Mouse (Mus musculus) gastrocnemius, postnatal 4 days (tissue): ENCODE measurements around the gene Elane. TPM values are rescaled to one million over a fixed set of nuclear protein-coding genes. Genes with fewer than 3 reads are reported as not detected.

Experiments
- DNase-seq, 2 experiments: peaks; one replicate each; pipeline ENCODE4 v3.0.0; 2021 to 2022; ENCODE audit warnings: low spot score in 2 of 2, mixed read lengths in 2 of 2
- long read RNA-seq, 2 experiments: library from polyadenylated mRNA; stranded (forward); transcript quantifications; one replicate each; pipeline ENCODE4 v2.0.0; 2021
- total RNA-seq, 2 experiments: library from RNA; stranded (reverse); gene quantifications; 2 replicates each; pipeline ENCODE4 v1.2.3; 2021

The Elane gene
- total RNA-seq = under 1 TPM in 1 of 2 experiments, not detected in 1; 0.29 TPM
- long read RNA-seq, experiment 1 = 0 reads
- long read RNA-seq, experiment 2, transcript Elane-201 (5 exons, 984 nt) = major isoform, 5 of 6 reads
- long read RNA-seq, experiment 2, partial matches to known transcripts = 1 of 6 reads
- long read RNA-seq, experiment 2, other reads (novel, unspliced or antisense) = 0 of 6 reads

DNA sequence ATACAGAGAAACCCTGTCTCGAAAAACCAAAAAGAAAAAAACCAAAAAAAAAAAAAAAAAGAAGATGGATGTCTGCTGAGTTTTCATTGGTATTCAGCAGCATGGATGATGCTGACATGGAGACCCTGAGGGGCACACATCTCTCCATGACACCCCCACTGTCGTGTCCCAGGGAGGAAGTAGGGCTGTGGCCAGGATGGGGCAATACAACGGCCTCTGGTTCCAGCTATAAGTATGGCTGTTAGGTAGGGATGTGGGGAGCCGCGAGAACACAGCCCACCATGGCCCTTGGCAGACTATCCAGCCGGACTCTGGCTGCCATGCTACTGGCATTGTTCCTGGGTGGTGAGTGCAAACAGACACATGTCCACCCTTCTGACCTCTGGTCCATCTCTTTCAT lies at the start of gene Elane:
Elane (plus strand) TSS at position 194 of the 400 bp plus-strand sequence.
- no peak for DNase-seq

DNA sequence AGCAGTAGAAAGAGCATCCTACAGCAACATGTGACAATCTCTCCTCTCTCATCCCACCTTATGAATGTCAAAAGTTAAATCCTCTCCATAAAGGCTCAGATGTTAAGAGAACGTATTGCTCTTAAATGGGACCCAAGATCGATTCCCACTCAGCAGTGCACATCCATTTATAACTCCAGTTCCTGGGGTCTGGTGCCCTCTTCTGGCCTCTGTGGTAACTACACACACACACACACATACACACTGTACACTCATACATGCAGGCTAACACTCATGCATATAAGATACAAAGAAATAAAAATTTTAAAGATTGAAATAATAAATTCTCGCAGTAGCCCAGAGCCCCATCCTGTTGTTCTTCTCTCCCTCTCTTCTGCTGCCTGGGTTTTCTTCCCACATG lies 49.1 kb upstream of the Elane start:
- DNase-seq = no peak

DNA sequence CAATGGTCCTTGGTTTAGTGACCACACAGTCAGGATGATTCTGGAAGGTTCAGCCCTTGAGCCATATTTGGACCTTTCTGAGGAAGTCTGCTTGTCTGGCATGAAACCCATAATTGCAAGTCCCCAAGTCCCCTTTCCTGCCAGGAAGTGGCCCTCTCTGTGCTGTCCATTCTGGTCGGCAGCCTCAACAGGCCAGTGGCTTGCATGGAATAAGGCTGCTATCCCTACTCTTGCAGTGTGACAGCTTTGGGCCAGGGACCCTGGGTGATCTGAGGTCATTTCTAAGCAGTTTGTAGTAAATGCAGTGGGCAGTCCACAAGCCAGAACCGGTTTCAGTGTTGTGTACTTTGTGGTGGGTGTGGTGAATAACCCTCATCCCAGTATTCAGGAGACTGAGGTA lies 47.9 kb upstream of the Elane start:
- DNase-seq = no peak

DNA sequence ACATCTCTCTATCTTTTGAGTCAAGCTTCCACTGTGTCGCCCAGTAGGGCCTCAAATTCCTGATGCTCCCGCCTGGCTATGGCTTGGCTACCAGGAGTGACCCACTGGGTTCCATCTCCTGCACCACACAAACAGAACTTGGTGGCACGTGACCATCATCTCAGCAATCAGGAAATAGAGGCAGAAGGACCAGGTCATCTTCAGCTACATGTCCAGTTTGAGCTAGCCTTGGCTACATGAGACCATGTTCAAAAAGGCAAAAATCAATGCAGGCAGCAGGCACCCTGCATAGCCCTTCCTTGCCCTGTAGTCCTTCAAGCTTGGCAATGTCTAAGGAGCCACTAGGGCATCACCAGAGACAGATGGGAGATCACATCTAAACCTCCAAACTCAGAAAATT lies 46.0 kb upstream of the Elane start:
- no peak for DNase-seq

DNA sequence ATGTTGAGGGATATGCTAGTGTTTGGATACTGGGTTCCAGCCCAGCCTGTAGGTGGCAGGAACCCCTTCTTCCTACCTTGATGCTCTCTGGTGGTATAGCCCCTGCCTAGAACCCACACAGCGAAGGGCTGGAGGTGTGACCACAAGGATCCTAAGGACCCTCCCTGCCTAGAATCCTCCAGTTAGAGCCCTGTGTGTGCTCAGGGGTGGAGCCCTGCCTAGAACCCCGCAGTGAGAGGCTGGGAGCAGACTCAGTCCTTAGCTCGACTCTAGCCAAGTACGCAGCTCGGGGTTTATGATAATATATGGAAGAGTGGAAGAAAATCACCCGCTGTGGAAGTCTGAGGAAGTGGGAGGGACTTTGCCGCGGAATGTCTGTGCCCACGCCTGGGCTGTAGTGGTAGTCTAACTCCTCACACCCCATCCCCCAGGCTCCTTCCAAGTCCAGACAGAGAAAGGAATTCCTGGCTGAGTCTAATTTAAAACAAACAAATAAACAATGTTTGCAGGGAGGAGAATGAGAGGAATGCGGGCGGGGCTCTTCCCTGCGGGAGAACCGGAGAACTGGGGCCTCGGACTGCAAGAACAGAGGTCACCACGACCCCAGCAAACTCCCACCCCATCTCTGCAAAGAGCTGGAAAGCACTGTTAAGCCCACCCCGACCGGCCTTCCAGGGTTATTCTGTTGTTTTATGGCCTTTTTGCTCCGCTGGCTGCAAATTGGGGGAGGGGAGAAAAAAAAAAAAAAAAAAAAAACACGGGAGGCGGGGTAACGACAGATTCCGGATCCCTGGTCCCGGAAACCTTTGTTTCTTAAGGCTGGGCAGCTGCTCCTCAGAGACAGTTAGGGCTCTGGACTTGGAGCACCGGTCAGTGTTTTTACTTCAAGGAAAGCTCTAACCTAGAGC lies 45.1 kb upstream of the Elane start:
- peak in 1 of 2 experiments; percentile 59 for DNase-seq

DNA sequence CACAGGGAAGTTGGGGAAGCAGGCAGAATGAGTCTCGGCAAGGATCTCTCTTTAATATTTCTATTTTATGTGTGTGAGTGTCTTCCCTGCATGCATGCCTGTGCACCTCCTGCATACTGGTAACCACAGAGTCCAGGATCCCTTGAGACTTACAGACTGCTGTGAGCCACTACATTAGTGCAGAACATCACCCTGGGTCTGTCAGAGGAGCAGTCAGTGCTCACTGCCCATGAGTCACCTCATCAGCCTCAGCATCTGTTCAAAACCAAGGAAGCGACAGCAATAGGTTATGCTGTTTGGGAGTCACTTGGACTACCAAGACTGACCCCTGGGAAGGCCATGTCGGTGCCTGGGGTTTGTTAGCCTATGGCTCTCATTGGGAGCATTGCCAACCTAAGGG lies 43.7 kb upstream of the Elane start:
- DNase-seq = no peak

DNA sequence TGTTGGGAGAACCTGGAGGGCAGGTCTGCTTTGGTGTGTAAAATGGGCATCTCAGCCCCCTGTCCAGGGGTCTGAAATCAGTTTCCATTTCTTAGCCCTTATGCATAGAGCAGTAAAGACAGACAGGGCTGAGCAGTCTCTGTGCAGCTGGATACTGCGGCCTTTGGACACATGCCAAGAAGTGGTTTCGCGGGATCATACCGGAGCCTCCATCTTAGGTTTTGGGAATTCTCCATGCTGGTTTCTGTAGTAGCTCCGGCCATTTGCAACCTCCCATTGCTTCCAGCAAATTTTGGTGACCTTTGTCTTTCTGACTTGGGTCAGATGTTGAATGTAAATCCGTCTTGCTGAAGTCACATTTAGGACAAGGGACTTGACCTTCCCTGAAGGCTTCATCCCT lies 42.6 kb upstream of the Elane start:
- DNase-seq = no peak

DNA sequence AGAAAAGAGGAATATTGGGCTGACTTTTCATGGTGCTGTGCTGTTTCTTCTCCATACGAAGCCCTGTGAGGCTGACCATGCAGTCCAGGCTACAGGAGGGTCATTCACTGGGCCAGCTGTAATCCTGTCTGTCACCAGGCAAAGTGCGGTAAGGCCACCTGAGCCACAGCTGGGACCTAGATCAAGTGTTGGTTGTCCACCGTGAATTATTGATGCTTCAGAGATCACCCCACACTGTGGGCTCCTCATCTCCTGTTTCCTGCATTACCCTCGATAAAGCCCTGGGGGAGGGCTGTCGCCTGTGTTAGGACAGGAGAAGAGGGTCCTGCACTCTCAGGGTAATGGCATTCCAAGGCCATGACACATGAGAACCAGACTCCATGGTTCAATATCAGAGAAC lies 39.5 kb upstream of the Elane start:
- DNase-seq = no peak

DNA sequence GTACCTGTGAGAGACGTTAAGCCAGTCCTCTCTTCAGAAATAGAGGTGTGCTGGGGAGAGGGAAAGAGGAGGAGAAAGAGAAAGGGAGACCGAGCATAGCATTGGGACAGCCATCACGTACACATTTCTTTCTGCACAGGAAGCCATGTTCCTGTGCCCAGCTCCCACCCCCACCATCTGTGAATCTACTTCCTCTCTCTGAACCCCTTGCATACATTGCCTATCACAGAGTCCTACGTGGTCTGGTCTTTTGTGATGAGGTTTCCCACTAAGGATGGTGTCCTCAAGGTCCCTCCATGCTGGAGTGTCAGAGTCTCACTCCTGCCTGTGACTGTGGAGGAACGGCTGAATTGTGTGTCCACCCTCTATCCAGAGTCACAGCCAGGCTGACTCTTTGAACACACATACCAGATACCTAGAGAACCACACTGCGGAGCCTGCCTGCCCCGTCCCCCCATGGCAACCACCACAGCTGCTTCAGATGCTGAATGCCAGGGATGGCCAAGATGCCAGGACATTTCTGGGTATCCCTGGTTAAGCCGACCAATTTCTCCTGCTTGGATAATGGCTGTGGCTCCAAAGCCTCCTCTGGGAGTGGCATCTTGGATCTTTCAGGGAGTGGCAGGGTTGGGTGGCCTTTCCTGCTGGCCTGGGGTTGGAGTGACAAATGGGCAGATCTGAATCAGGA lies 36.0 kb upstream of the Elane start:
- DNase-seq = no peak

DNA sequence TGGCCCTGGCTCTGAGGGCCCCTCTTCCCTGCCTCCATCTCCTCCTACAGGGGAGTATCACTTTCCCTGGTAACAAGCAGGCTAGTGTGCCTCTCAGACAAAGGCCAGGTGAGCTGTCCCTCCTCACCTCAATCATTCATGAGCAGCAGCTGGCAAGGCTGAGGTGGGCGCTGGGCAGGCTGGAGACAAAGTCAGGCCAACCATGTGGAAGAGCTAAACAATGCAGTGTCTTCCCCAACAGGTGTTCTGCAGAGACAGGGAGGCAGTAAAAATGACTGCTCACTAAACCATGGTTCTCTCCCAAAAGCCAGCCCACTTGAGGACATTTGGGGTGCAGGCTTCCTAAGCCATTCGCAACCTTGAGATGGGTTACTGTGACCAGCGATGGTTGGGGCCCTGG lies 34.4 kb upstream of the Elane start:
- DNase-seq = no peak

DNA sequence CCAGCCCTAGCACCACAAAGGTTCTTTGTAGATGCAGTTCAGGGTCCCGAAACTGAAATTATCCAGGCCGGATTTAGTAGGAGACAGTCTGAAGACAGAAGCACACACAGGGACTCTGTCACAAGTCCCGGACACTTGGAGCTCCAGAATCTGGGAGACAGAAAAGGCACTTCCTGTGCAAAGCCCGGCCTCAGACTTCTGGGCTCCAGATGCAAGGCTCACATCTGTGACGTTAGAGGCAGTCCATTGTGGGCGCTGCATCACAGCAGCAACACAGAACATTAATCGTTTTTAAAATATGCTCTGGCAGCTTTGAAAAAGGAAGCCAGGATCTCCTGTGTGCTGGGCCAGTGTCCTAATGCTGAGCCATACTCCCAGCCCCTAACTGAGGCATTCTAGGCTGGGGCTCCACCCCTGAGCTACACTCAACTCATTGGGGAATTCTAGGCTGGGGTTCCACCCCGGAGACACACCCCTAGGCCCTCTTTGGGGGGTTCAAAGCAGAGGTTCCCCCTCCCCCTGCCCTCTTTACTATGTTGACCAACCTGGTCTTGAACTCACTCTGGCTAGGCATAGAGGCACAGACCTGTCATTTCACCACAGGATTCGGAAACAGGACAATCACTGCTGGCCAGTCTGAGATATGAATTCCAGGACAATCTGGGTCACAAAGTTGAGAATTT lies 33.8 kb upstream of the Elane start:
- no peak for DNase-seq

DNA sequence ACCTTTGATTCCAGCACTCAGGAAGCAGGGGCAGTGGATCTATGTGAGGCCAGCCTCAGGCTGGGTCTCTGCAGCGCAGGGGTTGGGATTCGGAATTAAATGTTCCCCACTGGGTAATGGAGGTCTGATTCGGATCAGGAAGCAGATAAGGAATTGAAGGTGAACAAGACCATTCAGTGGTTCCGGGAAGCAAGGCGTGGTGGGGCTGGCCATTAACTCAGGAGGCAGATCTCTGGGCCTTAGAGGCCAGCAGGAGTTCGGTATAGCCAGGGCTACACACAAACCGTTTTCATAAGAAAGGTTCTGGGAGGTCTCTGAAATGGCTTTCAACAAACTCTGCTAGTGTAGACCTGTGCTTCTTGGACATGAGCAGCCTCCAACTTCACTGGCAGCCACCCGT lies 33.2 kb upstream of the Elane start:
- DNase-seq = no peak

DNA sequence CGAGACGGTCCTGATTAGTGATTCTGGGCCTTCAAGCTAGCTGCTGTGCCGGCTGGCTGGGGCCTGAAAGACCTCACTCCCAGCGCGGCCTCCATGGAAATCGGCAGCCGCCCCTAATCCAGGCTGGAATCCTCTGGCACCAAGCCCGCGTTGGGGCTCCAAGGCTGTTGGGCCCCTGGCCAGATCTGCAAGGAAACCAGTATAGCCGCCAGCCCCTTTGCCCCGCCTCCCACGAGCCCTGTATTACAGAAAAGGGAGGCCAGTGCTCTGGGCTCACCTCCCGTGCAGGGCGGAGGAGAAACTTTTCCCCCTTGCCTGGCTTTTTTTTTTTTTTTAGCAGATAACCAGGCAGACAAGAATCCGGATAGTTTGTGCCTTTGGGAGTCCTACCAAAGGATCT lies 32.7 kb upstream of the Elane start:
- peak; percentile 99 to 100 for DNase-seq

DNA sequence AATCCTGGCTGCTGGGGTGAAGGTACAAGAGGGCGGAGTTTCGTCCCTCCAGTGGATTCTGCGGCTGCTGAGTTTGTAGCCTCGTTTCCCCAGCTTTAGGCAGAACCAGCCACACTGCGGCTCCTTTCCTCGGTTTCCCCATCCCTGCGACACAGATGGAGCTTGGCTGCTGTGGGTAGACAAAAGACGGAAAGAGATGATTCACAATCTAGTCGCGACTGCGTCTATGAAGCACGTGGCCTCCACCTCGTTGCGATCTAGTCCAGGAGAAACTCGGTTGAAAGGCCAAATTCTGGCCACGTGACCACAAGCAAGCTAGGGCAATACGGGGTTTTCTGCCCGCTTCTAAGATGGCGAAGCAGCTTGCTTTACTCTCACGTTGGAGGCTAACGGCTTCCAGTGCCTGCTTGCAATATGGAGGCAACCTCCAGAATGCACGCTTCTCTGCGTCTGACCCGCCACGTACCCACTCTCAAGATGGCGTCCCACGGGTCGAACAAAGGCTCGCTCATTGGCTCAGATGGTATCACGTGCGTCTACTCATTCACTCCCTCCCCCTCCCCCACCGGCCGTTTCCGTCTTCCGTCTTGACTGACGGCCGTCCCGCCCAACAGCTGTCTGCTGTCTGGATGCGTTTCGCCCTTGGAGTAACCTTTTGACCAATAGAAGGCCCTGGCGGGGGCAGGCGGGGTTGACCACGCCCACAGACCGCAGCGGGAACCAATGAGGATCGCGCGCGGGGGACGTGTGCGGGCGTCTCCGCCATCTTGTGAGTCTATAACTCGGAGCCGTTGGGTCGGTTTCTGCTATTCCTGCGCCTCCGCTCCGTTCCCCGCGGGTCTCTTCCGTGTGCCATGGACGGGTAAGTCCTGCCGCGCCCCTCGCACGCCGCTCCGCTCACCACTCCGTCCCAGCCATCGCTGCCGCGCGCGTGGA lies 31.9 kb upstream of the Elane start, which contains the start of gene Ptbp1:
Ptbp1 (plus strand) TSS at position 568 of the 936 bp plus-strand sequence.
- DNase-seq = peak; percentile 98 to 100

DNA sequence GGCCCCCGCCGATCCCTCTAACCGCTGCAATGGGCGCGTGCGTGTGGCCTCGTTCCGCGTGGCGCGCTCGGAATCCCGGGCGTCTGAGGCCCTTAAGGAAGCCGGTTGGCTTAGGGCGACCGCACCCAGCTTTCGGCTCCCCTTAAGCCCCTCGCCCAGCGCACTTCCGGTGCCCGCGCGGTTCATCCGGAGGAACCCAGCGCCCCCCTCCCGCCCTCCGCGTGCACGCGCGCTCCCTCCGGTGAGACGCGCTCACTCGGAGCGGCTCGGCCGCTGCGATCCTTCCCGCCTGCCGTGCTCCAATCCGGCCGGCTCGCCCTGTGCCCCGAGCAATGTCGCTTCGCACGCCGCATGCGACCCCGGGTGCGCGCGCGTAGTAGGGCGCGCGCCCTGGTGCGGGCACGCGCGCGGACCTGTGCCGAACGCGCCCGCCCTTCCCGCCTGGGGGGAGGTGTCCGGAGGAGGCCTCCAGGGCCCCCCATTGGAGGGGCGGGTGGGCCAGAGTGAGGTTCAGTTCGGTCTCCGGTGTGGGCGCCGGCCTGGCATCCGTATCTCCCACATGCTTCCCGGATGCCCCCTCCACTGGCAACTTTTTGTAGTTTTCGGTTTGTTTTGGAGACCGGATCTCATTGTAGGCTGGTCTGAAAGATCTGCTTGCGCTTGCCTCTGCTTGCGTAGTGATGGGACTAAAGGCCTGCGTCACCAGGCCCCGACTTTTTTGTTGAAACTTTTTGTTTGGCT lies 31.1 kb upstream of the Elane start:
- DNase-seq = peak in 1 of 2 experiments; percentile 76

DNA sequence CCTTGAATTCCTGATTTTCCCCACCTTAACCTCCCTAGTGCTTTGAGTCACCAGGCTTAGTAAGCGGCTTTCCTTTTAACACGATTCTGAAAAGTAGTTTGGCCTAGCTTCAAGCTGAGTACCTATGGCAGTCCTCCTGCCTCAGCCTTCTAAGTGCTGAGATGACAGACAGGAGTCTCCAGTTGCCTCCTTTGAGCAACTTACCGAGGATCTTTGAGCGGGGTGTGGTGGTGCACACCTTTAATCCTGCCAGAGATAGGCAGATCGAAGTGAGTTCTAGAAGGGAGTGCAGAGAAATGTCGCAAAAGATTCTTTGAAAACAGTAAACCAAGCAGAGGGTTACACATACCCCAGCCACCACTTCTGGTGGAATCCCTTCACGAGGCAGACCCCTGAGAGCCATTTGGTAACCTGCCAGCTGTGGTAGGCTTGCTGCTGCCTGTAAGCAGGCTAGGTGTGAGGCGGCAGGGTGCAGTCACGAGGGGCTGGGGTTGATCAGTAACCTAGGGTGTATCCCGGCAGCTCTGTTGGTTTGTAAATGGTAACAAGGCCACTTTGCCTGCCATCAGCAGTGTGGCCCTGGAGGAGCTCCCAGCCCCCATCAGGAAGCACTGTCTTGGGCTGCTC lies 30.4 kb upstream of the Elane start:
- no peak for DNase-seq

DNA sequence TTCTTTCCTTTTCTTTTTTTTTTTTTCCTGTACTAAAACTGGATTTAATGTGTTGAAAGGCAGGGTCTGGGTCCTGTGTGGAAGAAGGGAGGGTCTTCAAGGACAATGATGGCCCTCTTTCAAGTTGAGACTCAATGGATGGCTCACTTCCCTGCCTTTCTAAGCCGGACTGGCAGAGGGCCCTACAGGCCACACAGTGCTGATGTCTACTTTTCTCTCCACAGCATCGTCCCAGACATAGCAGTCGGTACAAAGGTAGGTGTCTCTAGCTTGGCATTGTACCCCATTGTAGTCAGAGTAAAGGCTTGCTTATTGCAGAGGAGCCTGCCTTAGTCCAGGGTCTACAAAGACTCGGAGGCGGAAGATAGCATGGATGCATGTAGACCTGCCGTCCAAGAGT lies 29.8 kb upstream of the Elane start:
- DNase-seq = no peak

DNA sequence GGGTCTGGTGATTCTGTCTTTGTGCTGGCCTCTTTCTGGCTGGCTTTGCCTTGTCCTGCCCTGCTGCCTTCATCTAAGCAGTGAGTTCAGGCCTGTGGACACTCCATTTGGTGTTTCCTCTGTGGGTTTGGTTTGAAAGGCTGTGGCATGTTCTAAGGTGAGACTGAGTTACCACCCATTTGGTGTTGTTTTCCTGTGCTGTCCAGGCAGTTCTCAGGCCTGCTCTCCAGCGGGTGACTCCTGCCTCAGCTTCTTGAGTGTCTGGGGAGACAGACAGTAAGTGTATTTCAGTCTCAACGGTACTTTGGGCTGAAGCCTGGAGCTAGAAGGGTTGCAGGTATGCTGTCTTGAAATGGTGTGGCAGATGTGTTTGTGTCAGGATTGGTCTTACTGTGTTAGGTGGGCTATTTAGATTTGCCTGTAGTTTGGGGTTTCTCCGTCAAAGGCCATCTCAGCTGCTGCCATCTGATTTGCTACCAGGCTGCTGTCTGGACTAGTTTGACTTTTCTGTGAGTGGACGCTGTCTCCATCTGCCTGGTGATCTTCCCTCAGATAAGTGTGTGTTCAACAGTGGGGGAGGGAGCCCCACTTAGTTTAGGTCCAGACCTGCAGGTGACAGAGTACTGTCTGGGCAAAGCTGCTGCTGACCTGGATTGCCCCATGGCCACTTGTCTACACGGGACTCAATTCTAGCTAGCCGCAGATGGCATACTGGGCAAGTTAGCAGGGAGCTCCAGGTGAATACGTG lies 29.2 kb upstream of the Elane start:
- no peak for DNase-seq

DNA sequence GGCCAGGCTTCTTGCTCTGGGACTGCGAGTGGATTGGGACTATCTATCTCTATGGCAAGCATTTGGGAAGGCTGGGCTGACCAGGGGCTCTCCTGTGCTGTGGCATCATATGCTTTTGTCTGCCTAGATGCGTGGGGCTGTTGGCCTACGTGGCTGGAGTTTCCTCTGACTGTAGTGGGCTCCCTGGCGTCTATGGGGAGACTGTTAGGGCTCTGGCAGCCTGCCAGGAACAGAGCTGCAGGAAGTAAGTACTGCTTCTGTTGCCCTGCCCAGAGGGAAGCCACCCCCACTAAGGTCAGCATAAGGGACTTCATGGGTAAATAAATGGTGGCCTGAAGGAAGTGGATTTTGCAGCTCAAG lies 28.6 kb upstream of the Elane start:
- DNase-seq = peak in 1 of 2 experiments; percentile 67
